Mouse (Mus musculus) cerebellum, postnatal 36 days (tissue): Measurements from ENCODE around the gene Gm20388.

Experiments used
- DNase-seq, 2 experiments: peaks; one replicate each; pipeline ENCODE4 v3.0.0; 2021 to 2022; ENCODE audit warnings: mixed read lengths in 2 of 2

The Gm20388 gene

GRCm38 (mm10) chr8:121995895-121996294 lies 2085.3 kb downstream of the Gm20388 start:
- no peak for DNase-seq

- no peak for DNase-seq
Measured at GRCm38 (mm10) chr8:121998631-121999030, 2088.0 kb downstream of the Gm20388 start.

DNA sequence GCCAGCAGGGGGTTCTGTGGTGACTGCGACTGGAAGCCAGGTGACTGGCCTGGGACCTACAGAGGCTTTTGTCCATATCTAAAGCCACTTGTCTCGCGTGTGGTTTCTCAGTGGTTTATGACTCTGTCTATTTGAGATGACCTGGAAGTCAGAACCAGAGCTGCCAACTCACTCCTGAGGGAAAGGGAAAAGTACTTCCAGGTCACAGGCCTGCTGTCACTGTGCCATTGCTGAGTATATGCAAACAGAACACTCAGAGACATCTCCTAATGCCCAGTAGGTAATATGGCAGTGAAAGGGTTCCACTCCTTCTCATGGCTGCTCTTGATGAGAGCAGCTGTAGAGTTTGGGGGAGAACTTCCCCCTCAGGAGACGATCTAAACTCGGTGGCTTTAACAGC lies 2088.6 kb downstream of the Gm20388 start:
- no peak for DNase-seq

- DNase-seq: no peak
Measured at GRCm38 (mm10) chr8:122001339-122002115, 2090.9 kb downstream of the Gm20388 start.

DNA sequence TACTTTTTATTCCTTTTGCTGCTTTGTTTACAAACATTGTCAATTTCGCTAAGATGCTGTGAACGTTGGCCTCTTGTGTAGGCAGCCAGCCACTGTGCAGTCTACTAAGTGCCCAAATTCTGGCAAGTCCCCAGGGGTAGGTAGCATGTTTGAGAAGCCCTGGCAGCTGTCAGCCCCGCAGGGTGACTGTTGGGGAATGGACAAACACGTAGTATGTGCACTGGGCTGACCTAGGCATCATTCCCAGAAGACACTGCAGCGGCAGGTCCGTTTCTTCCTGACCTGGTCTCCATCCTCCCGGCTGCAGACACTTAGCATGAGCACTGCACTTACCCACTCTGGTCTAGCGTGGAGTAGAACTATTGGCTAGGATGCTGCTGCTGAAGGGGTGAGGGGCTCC lies 2093.0 kb downstream of the Gm20388 start:
- DNase-seq: peak; percentile 60 to 62

- no peak for DNase-seq
Measured at GRCm38 (mm10) chr8:122004131-122004530, 2093.5 kb downstream of the Gm20388 start.

GRCm38 (mm10) chr8:122005422-122006204 lies 2095.0 kb downstream of the Gm20388 start:
- peak; percentile 32 to 39 for DNase-seq

DNA sequence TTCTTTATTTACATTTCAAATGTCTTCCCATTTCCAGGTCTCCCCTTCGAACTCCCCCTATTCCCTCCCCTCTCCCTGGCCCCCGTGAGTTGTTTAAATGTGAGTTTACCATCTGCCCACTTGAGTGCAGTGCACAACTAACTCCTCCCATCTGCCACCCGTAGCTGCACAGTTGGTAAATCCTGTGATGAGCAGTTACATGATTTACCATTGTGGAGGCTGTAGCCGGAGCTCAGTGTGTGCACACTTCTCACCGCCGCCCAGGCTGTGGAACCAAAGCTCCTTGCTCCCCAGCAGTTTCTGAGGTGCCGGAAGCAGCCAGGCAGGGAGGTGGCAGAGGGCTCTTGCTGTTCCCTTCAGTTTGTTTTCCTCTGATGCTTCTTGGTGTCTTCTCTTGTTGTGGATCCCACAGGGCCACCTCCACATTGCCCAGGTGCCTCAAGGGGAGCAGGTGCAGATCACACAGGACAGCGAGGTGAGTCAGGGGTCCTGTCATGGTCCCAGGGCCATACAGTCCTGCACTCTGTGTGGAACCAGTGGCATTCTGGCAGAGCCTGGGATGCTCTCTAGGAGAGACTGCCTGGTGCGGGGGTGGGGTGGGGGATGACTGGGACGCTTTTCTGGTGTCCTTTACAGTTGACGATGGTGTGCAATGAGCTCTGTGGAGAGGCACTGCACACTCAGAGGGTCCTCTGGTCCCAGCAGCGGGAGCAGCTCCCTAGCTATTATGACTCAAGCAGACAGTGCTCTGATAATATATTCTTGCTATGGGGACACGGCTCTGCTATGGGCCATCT lies 2096.2 kb downstream of the Gm20388 start:
- DNase-seq: no peak

- DNase-seq: no peak
Measured at GRCm38 (mm10) chr8:122008395-122008794, 2097.8 kb downstream of the Gm20388 start.

DNA sequence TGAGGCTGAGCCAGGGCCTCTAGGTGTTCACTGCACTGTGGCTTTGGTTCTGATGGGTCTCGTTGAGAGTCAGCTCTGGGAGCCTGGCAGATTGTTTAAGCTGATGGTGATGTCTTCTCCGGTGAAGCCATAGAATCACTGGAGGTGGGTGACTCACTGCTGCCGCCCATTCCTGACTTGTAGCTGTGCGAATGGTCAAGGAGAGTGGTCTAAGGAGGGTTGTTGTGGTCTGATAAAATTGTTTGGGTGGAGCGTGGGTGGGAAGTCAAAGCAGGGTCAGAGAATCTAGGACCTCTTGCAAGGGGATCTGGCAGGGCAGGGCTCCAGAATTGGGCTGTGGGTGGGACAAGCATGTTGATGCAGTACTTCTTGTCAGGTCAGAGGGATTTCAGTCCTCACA lies 2100.0 kb downstream of the Gm20388 start:
- DNase-seq: no peak

- no peak for DNase-seq
Measured at GRCm38 (mm10) chr8:122011066-122011588, 2100.5 kb downstream of the Gm20388 start.

DNA sequence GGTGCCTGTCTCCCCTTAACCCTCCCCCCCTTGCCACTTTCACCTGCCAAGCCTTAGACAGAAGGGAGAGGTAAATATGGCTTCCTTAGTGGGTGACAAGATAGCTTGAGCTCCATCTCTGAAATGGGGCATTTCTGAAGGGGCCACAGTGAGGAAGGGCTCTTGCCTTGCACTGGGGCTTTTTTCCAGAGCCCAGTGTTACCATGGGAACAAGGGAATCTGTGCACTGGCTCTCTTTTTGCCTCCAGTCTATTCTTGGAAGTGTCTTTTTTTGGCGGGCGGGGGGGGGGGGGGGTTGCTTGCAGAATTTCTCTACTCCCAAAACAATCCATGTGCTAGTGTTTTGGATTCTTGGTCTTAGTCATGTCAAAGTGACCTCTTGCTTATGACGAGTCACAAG lies 2104.0 kb downstream of the Gm20388 start:
- DNase-seq: no peak

- no peak for DNase-seq
Measured at GRCm38 (mm10) chr8:122018046-122018831, 2107.6 kb downstream of the Gm20388 start.

- DNase-seq: no peak
Measured at GRCm38 (mm10) chr8:122019162-122019561, 2108.5 kb downstream of the Gm20388 start.

- DNase-seq: no peak
Measured at GRCm38 (mm10) chr8:122020050-122020771, 2109.6 kb downstream of the Gm20388 start.

- no peak for DNase-seq
Measured at GRCm38 (mm10) chr8:122021725-122022124, 2111.1 kb downstream of the Gm20388 start.

- DNase-seq: no peak
Measured at GRCm38 (mm10) chr8:122022274-122022673, 2111.6 kb downstream of the Gm20388 start.

DNA sequence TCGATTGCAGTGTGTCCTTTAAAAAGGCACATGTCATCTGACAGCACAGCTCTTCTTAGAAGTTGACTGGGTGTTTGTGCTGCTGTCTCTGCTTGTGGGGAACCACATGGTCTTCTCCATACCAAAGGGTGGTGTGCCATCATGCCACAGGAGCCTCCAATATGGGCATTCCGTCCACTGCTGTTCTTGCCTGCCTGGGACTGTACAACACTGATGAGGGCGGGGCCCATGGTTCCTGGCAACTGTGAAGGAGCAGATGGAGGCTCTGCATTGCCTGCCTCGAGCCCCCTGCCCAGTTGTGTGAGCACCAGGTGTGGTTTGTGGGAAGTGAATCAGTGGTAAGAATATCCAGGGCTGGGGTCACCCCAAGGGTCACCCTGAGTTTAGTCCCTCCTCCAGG lies 2112.1 kb downstream of the Gm20388 start:
- no peak for DNase-seq

DNA sequence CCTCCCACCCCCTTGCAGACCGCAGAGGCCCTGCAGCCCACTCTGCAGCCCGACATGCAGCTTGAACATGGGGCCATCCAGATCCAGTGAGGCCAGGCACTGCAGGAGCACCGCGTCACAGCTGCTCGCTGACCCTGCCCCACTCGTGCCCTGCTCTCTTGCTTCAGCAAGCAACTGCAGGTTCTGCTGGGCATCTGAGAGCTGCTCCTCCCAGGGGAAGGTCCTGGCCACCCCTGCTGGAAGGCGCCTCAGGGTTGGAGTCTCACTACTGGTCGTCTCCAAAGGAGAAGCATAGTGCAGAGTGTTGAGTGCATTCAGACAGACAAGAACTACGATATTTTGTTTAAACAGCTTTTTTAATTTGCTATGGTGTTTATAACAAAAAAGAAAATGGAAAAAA lies 2114.9 kb downstream of the Gm20388 start:
- no peak for DNase-seq

DNA sequence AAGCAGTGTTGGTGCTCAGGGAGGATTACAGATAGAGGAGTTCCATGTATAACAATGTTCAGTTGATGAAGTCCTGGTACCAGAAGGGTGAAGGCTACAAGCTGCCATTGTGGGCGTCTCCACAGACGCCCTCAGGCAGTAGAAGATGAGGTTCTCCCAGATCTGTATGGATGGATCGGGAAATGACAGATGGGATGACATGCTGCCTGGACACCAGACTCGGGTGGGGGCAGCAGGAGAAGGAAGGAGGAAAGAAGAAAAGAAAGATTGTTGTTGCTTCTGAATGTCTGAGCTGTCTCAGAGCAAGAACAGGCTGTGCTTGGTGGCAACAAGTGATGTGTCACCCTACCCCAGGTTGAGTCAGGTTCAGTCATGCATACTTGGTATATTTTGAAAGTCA lies 2117.5 kb downstream of the Gm20388 start:
- no peak for DNase-seq

- DNase-seq: peak; percentile 46 to 48
Measured at GRCm38 (mm10) chr8:122030965-122031364, 2120.3 kb downstream of the Gm20388 start.
